Mouse (Mus musculus): Measurements from ENCODE around the gene Cyp27b1. TPM values are rescaled to one million over a fixed set of nuclear protein-coding genes. Genes with fewer than 3 reads are reported as not detected.

Gene Cyp27b1
- polyA plus RNA-seq (2012; rRNA removed) (1.1 and 1.5 TPM in 2 replicates), polyA plus RNA-seq (2014; fragmentation: Nextera tagmentation; extraction: Ambion mirVana) (0.19 and 0.53 TPM in 2 replicates)

DNA sequence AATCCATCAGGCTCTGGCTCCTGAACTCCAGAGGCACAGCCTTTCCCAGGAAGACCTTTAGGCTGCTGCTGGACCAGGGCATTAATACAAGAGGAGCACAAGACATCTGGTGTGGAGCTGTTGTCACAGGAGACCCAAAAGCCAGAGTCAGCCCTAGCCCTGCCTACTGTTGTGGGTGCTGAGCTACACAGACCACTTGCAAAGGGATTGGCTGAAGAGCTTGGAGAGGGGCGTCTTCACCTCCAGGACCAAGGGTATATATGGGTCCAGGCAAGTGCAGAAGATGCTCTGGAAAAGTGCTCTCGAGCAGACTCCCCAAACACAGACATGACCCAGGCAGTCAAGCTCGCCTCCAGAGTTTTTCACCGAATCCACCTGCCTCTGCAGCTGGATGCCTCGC is at the start of gene Cyp27b1:
Gene Cyp27b1 (plus strand): TSS at position 297 of the 400 bp plus-strand sequence.
- ATAC-seq (ENCODE audit: low FRiP score, low read depth): no peak
- H3K4me2 ChIP-seq (replicated peaks; ENCODE audit: low read depth, low read length, severe bottlenecking): peak within 1 kb of the TSS; percentile 13
- 32% methylated on average over 5 of the region's 5 CpGs for WGBS

DNA sequence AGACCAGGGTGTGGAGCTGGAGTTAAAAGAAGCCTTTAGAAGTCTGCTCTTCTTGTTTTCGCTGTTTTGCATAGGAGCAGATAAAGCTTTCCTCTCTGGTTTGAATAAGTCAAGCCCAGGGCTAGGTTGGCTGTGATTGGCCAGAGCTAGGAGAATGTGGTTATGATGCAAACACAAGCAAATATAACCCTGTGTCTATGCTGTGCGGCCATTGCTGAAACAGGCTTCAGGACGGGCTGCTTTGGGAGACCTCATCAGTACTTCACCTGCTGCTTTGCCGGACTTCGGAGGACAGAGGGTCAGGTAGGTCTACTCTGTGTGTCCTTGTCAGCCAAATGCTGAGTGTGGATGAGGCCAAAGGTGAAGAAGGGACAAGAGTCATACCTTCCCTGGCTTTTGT is 47.5 kb upstream of the Cyp27b1 start, which contains the start of gene Avil:
Gene Avil (plus strand): TSS at position 181 of the 400 bp plus-strand sequence.
- Histone ChIP-seq H3K9me3 (ENCODE audit: control insufficient read depth, low read length) (no peaks in the 10 kb centered on the region), H3K4me1 (ENCODE audit: control insufficient read depth, insufficient read depth, low read length) (no peaks in the 10 kb centered on the region), H3K27me3 (ENCODE audit: control insufficient read depth, insufficient read depth, low read length) (no peaks in the 10 kb centered on the region), H3K27ac (replicated peaks; ENCODE audit: low read depth, low read length) (no peak within 1 kb of the TSS), H3K9ac (ENCODE audit: low read depth, low read length, severe bottlenecking) (no peak within 1 kb of the TSS), H3K4me2 (replicated peaks; ENCODE audit: low read depth, low read length, severe bottlenecking) (no peak within 1 kb of the TSS), H3K4me3 (replicated peaks; ENCODE audit: low read length) (no peak within 1 kb of the TSS), H3K36me3 (ENCODE audit: control insufficient read depth, insufficient read depth, low read length) (peaks cover 43% of the 10 kb centered on the region)
- no peak for TF ChIP-seq POLR2A (IDR thresholded peaks at IDR 0.05; ENCODE audit: borderline replicate concordance, extremely low read depth, insufficient read depth, insufficient read length)
- 86% methylated on average over 5 of the region's 5 CpGs for WGBS
- no peak for DNase-seq (ENCODE audit: low spot score)
- peak; percentile 14; the same call in 1 of the 2 replicates for ATAC-seq (ENCODE audit: low FRiP score, low read depth)

More for the DNA sequence above, at the start of gene Cyp27b1:
- Histone ChIP-seq H3K4me3 (replicated peaks; ENCODE audit: low read length) (peak within 1 kb of the TSS; percentile 9; the same call in 1 of the 2 replicates), H3K27ac (replicated peaks; ENCODE audit: low read depth, low read length) (no peak within 1 kb of the TSS), H3K4me1 (ENCODE audit: control insufficient read depth, insufficient read depth, low read length) (peaks cover 3% of the 10 kb centered on the region; the same call in 1 of the 2 replicates), H3K9ac (ENCODE audit: low read depth, low read length, severe bottlenecking) (no peak within 1 kb of the TSS), H3K9me3 (ENCODE audit: control insufficient read depth, low read length) (no peaks in the 10 kb centered on the region), H3K27me3 (ENCODE audit: control insufficient read depth, insufficient read depth, low read length) (peaks cover 43% of the 10 kb centered on the region), H3K36me3 (ENCODE audit: control insufficient read depth, insufficient read depth, low read length) (peaks cover 22% of the 10 kb centered on the region)
- no peak for DNase-seq (ENCODE audit: low spot score)
- TF ChIP-seq POLR2A (IDR thresholded peaks at IDR 0.05; ENCODE audit: borderline replicate concordance, extremely low read depth, insufficient read depth, insufficient read length): no peak

DNA sequence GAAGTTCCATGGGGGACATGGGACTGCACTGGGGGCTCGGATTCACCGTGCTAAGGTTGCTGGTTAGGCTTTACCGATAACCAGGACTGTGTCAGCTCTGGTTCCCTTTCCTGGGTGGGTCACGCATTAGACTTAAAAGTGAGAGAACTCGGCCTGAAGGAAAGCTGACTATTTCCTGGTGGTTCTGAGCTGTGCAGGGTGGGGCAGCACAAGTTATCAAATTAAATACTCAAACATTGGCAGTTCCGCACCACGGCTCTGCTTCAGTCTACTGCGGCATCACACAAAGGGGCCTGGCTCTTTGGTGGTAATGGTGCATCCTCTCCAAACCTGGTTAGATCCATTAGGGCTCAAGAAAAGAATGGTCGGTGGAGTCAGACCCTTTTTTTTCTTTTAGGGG is 46.8 kb upstream of the Cyp27b1 start:
- no peak overlapping the region for H3K9ac ChIP-seq (ENCODE audit: low read depth, low read length, severe bottlenecking)
- H3K4me1 ChIP-seq (ENCODE audit: control insufficient read depth, insufficient read depth, low read length): no peaks in the 10 kb centered on the region
- H3K36me3 ChIP-seq (ENCODE audit: control insufficient read depth, insufficient read depth, low read length): peaks cover 35% of the 10 kb centered on the region
- DNase-seq (ENCODE audit: low spot score): no peak
- TF ChIP-seq POLR2A (IDR thresholded peaks at IDR 0.05; ENCODE audit: borderline replicate concordance, extremely low read depth, insufficient read depth, insufficient read length): no peak
- no peak overlapping the region for H3K4me3 ChIP-seq (replicated peaks; ENCODE audit: low read length)
- no peak for ATAC-seq (ENCODE audit: low FRiP score, low read depth)
- no peak overlapping the region for H3K27ac ChIP-seq (replicated peaks; ENCODE audit: low read depth, low read length)
- no peaks in the 10 kb centered on the region for H3K9me3 ChIP-seq (ENCODE audit: control insufficient read depth, low read length)
- no peak overlapping the region for H3K4me2 ChIP-seq (replicated peaks; ENCODE audit: low read depth, low read length, severe bottlenecking)
- WGBS: 83% methylated on average over 9 of the region's 9 CpGs
- no peaks in the 10 kb centered on the region for H3K27me3 ChIP-seq (ENCODE audit: control insufficient read depth, insufficient read depth, low read length)

DNA sequence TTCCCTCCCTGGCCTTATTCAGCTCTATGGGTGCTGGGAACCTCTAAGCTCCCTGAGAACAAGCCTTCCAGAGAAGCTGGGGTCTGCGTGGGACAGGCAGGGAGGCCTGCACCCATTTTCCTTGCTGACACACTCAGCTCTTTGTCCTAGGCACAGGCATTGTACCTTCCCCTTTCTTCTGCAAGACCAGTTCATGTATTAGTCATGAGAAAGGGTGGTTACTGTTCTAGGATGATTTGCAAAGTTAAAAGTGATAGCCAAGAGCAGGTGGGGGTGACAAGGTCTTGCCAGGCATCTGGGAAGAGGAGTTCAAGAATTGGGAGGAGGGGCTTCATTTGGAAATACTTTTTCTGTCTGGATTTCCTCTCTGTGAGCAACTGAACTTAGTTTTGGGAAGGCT is 46.0 kb upstream of the Cyp27b1 start:
- no peak for ATAC-seq (ENCODE audit: low FRiP score, low read depth)
- Histone ChIP-seq H3K9me3 (ENCODE audit: control insufficient read depth, low read length) (no peaks in the 10 kb centered on the region), H3K4me2 (replicated peaks; ENCODE audit: low read depth, low read length, severe bottlenecking) (no peak overlapping the region), H3K36me3 (ENCODE audit: control insufficient read depth, insufficient read depth, low read length) (peaks cover 35% of the 10 kb centered on the region), H3K4me1 (ENCODE audit: control insufficient read depth, insufficient read depth, low read length) (no peaks in the 10 kb centered on the region), H3K27me3 (ENCODE audit: control insufficient read depth, insufficient read depth, low read length) (no peaks in the 10 kb centered on the region), H3K9ac (ENCODE audit: low read depth, low read length, severe bottlenecking) (no peak overlapping the region), H3K4me3 (replicated peaks; ENCODE audit: low read length) (no peak overlapping the region), H3K27ac (replicated peaks; ENCODE audit: low read depth, low read length) (no peak overlapping the region)
- 100% methylated on average over 1 of the region's 1 CpGs for WGBS
- no peak for TF ChIP-seq POLR2A (IDR thresholded peaks at IDR 0.05; ENCODE audit: borderline replicate concordance, extremely low read depth, insufficient read depth, insufficient read length)
- no peak for DNase-seq (ENCODE audit: low spot score)

DNA sequence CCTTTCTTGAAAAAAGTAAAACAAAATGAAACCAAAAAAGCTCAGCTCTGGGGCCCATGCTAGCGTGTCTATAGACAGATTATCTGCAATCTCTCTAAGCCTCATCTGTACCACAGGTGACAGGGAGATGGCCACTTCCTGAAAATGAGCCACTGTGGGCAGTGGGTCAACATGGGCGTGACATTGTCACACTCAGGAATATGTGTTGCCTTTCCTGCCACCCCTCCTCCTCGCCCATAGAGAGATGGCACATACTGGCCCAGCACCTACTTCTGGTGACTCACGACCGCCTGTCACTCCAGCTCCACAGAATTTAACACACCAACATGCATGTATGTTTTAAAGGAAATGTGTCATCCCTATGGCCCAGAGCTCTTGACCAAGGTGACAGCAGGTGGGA is 45.3 kb upstream of the Cyp27b1 start:
- H3K9ac ChIP-seq (ENCODE audit: low read depth, low read length, severe bottlenecking): no peak overlapping the region
- H3K36me3 ChIP-seq (ENCODE audit: control insufficient read depth, insufficient read depth, low read length): peaks cover 28% of the 10 kb centered on the region
- H3K4me2 ChIP-seq (replicated peaks; ENCODE audit: low read depth, low read length, severe bottlenecking): no peak overlapping the region
- no peak for TF ChIP-seq POLR2A (IDR thresholded peaks at IDR 0.05; ENCODE audit: borderline replicate concordance, extremely low read depth, insufficient read depth, insufficient read length)
- H3K27ac ChIP-seq (replicated peaks; ENCODE audit: low read depth, low read length): no peak overlapping the region
- H3K27me3 ChIP-seq (ENCODE audit: control insufficient read depth, insufficient read depth, low read length): no peaks in the 10 kb centered on the region
- no peaks in the 10 kb centered on the region for H3K9me3 ChIP-seq (ENCODE audit: control insufficient read depth, low read length)
- DNase-seq (ENCODE audit: low spot score) (no peak), ATAC-seq (ENCODE audit: low FRiP score, low read depth) (no peak)
- no peak overlapping the region for H3K4me3 ChIP-seq (replicated peaks; ENCODE audit: low read length)
- WGBS: 85% methylated on average over 5 of the region's 5 CpGs
- H3K4me1 ChIP-seq (ENCODE audit: control insufficient read depth, insufficient read depth, low read length): no peaks in the 10 kb centered on the region

Measured in limb, embryonic 14.5 days (tissue).